ENCODE assay signal across 11 mouse cellular contexts in the genomic region with DNA sequence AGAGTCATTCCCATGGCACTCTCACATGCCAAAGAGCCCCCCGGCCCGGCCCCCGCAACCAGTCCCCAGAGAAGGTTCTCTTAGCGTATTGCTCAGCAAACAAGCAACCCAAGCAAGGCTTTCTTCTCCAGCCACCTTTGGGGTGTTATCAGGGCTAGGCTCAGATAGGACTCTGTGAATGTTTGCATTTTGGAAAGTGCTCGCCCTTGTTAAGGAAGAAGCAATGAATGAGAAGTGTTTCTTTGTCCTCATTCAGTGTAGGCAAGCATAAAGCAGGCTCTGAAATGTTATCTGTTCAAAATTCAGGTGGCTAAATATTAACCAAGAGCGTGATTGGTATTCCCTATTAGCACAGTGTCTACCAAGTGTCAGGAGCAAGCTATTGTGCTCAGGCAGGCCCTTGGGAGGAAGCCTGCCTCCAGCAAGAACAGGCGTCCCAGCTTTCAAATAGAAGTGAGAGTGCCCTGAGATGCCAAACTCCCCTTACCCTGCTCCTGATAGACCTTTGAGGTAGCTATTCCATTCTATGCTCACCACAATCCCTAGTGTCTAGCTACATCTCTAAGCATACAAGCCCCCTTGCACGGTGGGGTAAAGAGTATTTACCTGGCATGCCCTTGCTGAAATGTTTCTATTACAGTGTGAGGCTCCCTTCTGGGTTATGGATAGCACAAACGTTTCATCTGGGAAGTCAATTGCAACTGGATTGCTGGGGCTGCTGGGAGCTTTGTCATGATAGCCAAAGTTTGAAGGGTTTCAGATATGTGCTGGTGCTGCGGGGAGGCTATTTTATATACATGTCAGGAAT.
A peak's percentile ranks its signal among the peaks of the same experiment; 100 is the strongest.
DNase-seq lines count a peak whose midpoint lies in the region; ATAC-seq and TF ChIP-seq lines count a peak whose summit lies in the region.
"Had no signal": no experiment of that assay in that cellular context is flagged by ENCODE, and none has a peak within 500 bp of the region (broad histone marks: within the 10 kb centered on the region; RNA-seq: fewer than 3 reads in every experiment).

No protein-coding gene starts in this region.

- no peaks in the 10 kb centered on the region for H3K36me3 ChIP-seq in hindbrain, embryonic 10.5 days
- H3K36me3 ChIP-seq in hindbrain, postnatal 0 days (ENCODE audit: insufficient read depth, low read length): no peaks in the 10 kb centered on the region
- no peaks in the 10 kb centered on the region for H3K36me3 ChIP-seq in midbrain, embryonic 10.5 days
- H3K36me3 ChIP-seq in midbrain, embryonic 11.5 days (ENCODE audit: control insufficient read depth, insufficient read depth, low read length): no peaks in the 10 kb centered on the region
- no peaks in the 10 kb centered on the region for H3K36me3 ChIP-seq in intestine, embryonic 15.5 days
- H3K36me3 ChIP-seq in stomach, embryonic 15.5 days: no peaks in the 10 kb centered on the region
- H3K36me3 ChIP-seq: midbrain, embryonic 12.5 days had no signal

- TF ChIP-seq CTCF in hindbrain, postnatal 0 days (IDR thresholded peaks at IDR 0.05; ENCODE audit: low read depth): no peak

- H3K9me3 ChIP-seq in hindbrain, embryonic 10.5 days: no peaks in the 10 kb centered on the region
- H3K9me3 ChIP-seq in hindbrain, postnatal 0 days (ENCODE audit: low read length): no peaks in the 10 kb centered on the region
- H3K9me3 ChIP-seq in midbrain, embryonic 10.5 days (replicated peaks): no peaks in the 10 kb centered on the region
- no peaks in the 10 kb centered on the region for H3K9me3 ChIP-seq in midbrain, embryonic 11.5 days (ENCODE audit: control insufficient read depth, low read length)
- H3K9me3 ChIP-seq in intestine, embryonic 15.5 days: no peaks in the 10 kb centered on the region
- H3K9me3 ChIP-seq in stomach, embryonic 15.5 days: no peaks in the 10 kb centered on the region
- H3K9me3 ChIP-seq: midbrain, embryonic 12.5 days had no signal

- H3K4me3 ChIP-seq in hindbrain, embryonic 10.5 days: no peak overlapping the region
- no peak overlapping the region for H3K4me3 ChIP-seq in hindbrain, postnatal 0 days (ENCODE audit: low read length)
- no peak overlapping the region for H3K4me3 ChIP-seq in midbrain, embryonic 10.5 days
- no peak overlapping the region for H3K4me3 ChIP-seq in midbrain, embryonic 11.5 days (ENCODE audit: low read depth, low read length)
- H3K4me3 ChIP-seq in intestine, embryonic 15.5 days (replicated peaks): no peak overlapping the region
- H3K4me3 ChIP-seq in stomach, embryonic 15.5 days (replicated peaks): no peak overlapping the region
- H3K4me3 ChIP-seq: midbrain, embryonic 12.5 days had no signal

- no peaks in the 10 kb centered on the region for H3K27me3 ChIP-seq in hindbrain, embryonic 10.5 days (ENCODE audit: insufficient read depth, poor library complexity, severe bottlenecking)
- no peaks in the 10 kb centered on the region for H3K27me3 ChIP-seq in hindbrain, postnatal 0 days (ENCODE audit: insufficient read depth, low read length)
- H3K27me3 ChIP-seq in midbrain, embryonic 10.5 days (ENCODE audit: low read depth, poor library complexity, severe bottlenecking): no peaks in the 10 kb centered on the region
- no peaks in the 10 kb centered on the region for H3K27me3 ChIP-seq in midbrain, embryonic 11.5 days (ENCODE audit: control insufficient read depth, insufficient read depth, low read length)
- no peaks in the 10 kb centered on the region for H3K27me3 ChIP-seq in intestine, embryonic 15.5 days (replicated peaks)
- no peaks in the 10 kb centered on the region for H3K27me3 ChIP-seq in stomach, embryonic 15.5 days (replicated peaks)
- H3K27me3 ChIP-seq: midbrain, embryonic 12.5 days had no signal

- H3K9ac ChIP-seq in hindbrain, postnatal 0 days (replicated peaks; ENCODE audit: low read length): no peak overlapping the region
- H3K9ac ChIP-seq in midbrain, embryonic 11.5 days (ENCODE audit: low read length): no peak overlapping the region
- H3K9ac ChIP-seq in intestine, embryonic 15.5 days: no peak overlapping the region
- no peak overlapping the region for H3K9ac ChIP-seq in stomach, embryonic 15.5 days
- H3K9ac ChIP-seq: midbrain, embryonic 12.5 days had no signal

- no peak overlapping the region for H3K4me2 ChIP-seq in hindbrain, postnatal 0 days (ENCODE audit: low read depth, low read length)
- H3K4me2 ChIP-seq in midbrain, embryonic 11.5 days: no peak overlapping the region
- H3K4me2 ChIP-seq in intestine, embryonic 15.5 days (replicated peaks): peak overlapping the region; percentile 33; the same call in 1 of the 2 replicates
- peak overlapping the region; percentile 20 for H3K4me2 ChIP-seq in stomach, embryonic 15.5 days
- H3K4me2 ChIP-seq: midbrain, embryonic 12.5 days had no signal

- peak overlapping the region; percentile 75 for H3K27ac ChIP-seq in hindbrain, embryonic 10.5 days
- no peak overlapping the region; the same call in 1 of the 2 replicates for H3K27ac ChIP-seq in hindbrain, postnatal 0 days
- peak overlapping the region; percentile 72; the same call in 1 of the 2 replicates for H3K27ac ChIP-seq in midbrain, embryonic 10.5 days (replicated peaks)
- H3K27ac ChIP-seq in midbrain, embryonic 11.5 days (ENCODE audit: low read depth, low read length): no peak overlapping the region
- peak overlapping the region; percentile 76 for H3K27ac ChIP-seq in intestine, embryonic 15.5 days
- peak overlapping the region; percentile 86 for H3K27ac ChIP-seq in stomach, embryonic 15.5 days
- H3K27ac ChIP-seq: midbrain, embryonic 12.5 days had no signal

- DNase-seq in hindbrain, embryonic 10.5 days (ENCODE audit: low spot score): no peak
- DNase-seq in hindbrain, postnatal 0 days (ENCODE audit: low spot score): no peak
- no peak for DNase-seq in midbrain, embryonic 10.5 days (ENCODE audit: low spot score)
- no peak for DNase-seq in midbrain, embryonic 11.5 days (ENCODE audit: low spot score, missing footprints)
- no peak for DNase-seq in urinary bladder, postnatal 36 days (ENCODE audit: low spot score in 2 of 2)
- DNase-seq: kidney, adult 11 months; thymus, postnatal 36 days had no signal

- H3K4me1 ChIP-seq in hindbrain, embryonic 10.5 days (replicated peaks): peaks cover 25% of the 10 kb centered on the region
- peaks cover 22% of the 10 kb centered on the region for H3K4me1 ChIP-seq in hindbrain, postnatal 0 days (ENCODE audit: insufficient read depth, low read length)
- H3K4me1 ChIP-seq in midbrain, embryonic 10.5 days: peaks cover 16% of the 10 kb centered on the region
- no peaks in the 10 kb centered on the region for H3K4me1 ChIP-seq in midbrain, embryonic 11.5 days (ENCODE audit: control insufficient read depth, insufficient read depth, low read length)
- H3K4me1 ChIP-seq in intestine, embryonic 15.5 days (replicated peaks): peaks cover 34% of the 10 kb centered on the region
- peaks cover 39% of the 10 kb centered on the region for H3K4me1 ChIP-seq in stomach, embryonic 15.5 days

- no peak for ATAC-seq in hindbrain, postnatal 0 days
- ATAC-seq in midbrain, embryonic 11.5 days (ENCODE audit: low FRiP score): no peak
- ATAC-seq in intestine, embryonic 15.5 days: peak; percentile 73
- peak; percentile 75 for ATAC-seq in stomach, embryonic 15.5 days (ENCODE audit: insufficient read depth, low FRiP score, low read depth)
- ATAC-seq in erythroblast, adult 5-6 weeks (replicated peaks; ENCODE audit: low FRiP score, poor library complexity, severe bottlenecking): no peak

- WGBS in hindbrain, embryonic 10.5 days: 79% methylated on average over 10 of the region's 10 CpGs
- whole genome bisulfite sequencing in hindbrain, postnatal 0 days: 64% methylated on average over 10 of the region's 10 CpGs
- WGBS in midbrain, embryonic 10.5 days: 79% methylated on average over 10 of the region's 10 CpGs
- 88% methylated on average over 10 of the region's 10 CpGs for WGBS in midbrain, embryonic 11.5 days
- 50% methylated on average over 10 of the region's 10 CpGs for WGBS in intestine, embryonic 15.5 days
- WGBS in stomach, embryonic 15.5 days: 60% methylated on average over 10 of the region's 10 CpGs

Comparison
In these comparisons a context has a peak if more than half of its experiments do, and no peak if none do; other contexts are left out.
1. H3K27ac ChIP-seq: peak in hindbrain, embryonic 10.5 days (single experiment), midbrain, embryonic 10.5 days (single experiment), intestine, embryonic 15.5 days (single experiment) and stomach, embryonic 15.5 days (single experiment); none in hindbrain, postnatal 0 days (single experiment) and midbrain, embryonic 11.5 days (single experiment).
2. ATAC-seq: peak in intestine, embryonic 15.5 days (single experiment) and stomach, embryonic 15.5 days (single experiment); none in hindbrain, postnatal 0 days (single experiment), midbrain, embryonic 11.5 days (single experiment) and erythroblast, adult 5-6 weeks (single experiment).
3. H3K4me2 ChIP-seq: peak in intestine, embryonic 15.5 days (single experiment) and stomach, embryonic 15.5 days (single experiment); none in hindbrain, postnatal 0 days (single experiment) and midbrain, embryonic 11.5 days (single experiment).